Mouse (Mus musculus) embryo, embryonic 10.5 days (tissue): Measurements from ENCODE around the gene Tsc1.

ENCODE experiments used
- DNase-seq: peaks from one replicate; pipeline ENCODE4 v3.0.0-alpha.2; 2015; ENCODE audit warnings: low spot score

Tsc1 gene

DNA sequence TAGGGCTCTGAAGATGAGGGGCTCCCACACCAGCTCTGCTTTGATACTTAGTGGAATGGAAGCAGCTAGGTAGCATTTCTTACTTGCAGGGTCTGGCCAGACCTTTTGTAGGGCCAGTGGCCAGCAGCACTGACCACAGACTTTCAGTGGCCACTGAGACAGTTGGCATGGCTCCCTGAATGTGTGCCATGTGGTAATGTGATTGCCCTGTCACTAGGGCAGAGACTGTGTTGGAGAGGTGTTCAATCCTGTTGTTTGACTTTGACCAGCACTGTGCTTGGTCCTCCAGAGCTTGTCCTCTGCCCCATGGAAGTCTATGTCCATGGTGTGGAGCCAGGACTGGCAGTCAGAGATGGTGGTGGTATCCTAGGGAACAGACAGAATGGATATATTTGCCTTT lies 9.5 kb downstream of the Tsc1 start:
- no peak for DNase-seq

DNA sequence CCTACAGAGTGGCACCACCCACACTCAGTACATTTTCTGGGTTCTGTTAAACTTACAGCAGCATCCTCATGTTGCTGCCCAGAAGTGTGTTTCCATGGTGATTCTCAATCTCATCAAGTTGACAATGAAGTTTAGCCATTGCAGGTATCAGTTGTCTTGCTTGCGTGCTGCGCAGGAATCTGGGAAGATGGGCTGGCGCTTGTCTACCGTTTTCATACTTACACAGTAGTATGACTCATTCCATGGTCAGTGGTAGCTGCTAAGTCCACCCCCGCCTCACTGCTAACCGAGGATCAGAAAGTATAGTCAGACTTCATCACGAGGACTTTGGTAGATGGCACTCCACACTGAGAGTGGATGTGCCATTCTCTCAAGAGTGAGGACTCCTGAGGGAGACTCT lies 12.3 kb downstream of the Tsc1 start:
- no peak for DNase-seq

DNA sequence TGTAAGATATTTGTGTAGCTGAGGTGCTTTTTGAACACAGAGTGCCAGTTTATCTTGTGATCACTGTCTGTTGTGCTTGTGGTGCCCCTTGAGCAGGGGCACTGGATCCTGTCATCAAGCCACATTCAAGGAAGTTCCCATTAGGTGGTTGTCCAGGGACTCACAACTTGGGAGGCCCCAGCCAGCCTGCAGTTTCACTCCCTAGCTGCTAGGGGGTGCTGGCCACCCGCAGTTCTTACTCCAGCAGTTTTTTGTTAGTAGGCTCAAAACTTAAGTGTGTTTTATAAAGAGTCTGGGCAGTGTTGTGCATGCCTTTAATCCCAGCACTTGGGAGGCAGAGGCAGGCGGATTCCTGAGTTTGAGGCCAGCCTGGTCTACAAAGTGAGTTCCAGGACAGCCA lies 13.3 kb downstream of the Tsc1 start:
- peak; percentile 41 for DNase-seq

DNA sequence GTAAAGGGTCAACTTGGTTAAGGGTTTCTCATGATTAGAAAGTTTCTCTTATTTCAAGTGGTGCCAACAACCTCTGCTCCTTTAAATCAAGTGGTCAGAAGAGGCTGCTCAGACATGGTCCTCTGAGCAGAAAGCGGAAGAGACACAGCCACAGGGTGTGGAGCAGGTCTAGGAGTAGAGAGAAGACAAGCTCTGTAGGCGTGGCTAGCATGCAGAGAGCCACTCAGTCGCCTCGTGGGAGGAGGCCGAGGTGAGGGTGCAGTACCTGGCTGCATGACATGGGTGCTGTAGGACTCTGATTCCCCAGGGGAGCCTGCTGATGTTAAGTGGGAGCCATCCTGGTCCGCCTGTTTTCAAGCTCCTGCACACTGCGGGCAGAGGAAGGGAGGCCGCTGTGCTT lies 15.2 kb downstream of the Tsc1 start:
- DNase-seq: no peak

DNA sequence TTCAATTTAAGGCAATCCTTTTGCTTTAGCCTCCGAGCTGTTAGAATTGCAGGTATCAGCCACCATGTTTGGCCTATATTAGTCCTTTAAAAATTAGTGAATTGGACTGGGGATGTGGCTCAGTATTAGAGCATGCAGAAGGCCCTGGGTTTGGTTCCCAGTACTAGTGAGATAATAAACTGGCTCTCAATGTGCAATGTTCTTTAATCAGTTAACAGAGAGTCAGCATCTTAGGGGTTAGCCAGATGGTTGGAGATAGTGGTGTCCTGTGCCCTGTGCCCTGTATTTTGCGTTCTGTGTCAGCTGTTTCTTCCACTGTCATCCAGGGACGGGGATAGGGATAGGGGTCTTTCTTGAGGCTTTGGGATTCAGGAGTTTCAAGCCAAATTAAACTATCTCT lies 21.9 kb downstream of the Tsc1 start:
- DNase-seq: no peak

DNA sequence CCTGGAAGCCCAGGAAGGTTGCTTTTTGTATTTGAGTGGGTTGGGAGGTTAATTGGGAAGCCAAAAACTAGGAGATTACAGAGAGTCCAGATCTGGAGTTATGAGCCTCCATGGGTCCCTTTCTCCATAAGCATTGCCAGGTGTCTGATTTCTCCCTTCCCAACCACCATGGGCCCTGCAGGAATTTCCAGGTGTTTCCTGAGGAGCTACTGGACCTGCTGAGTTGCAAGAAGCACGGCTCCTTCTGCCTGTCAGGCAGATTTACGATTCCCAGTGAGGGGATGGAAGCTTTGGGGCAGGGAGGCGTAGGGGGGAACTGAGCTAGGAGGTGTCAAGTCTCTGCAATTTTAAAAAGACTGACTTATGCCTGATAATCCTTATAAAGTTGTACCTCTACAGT lies 24.8 kb downstream of the Tsc1 start:
- DNase-seq: no peak

DNA sequence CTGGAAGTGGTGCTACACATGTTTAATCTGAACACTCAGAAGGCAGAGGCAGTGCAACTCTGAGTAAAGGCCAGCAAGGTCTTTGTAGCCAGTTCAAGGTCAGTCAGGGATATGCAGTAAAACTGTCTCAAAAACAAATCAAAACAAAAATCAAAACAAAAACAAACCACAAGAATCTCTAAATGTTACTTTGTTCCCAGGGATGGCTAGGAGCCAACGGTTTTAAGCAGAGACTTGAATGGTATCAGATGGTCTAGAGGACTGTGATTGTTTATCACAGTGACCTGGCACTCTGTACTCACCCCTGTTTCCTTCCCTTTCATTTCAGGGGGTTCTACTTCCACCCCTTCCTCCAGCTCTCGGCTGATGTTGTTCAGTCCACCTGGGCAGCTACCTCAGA lies 30.4 kb downstream of the Tsc1 start:
- DNase-seq: no peak

DNA sequence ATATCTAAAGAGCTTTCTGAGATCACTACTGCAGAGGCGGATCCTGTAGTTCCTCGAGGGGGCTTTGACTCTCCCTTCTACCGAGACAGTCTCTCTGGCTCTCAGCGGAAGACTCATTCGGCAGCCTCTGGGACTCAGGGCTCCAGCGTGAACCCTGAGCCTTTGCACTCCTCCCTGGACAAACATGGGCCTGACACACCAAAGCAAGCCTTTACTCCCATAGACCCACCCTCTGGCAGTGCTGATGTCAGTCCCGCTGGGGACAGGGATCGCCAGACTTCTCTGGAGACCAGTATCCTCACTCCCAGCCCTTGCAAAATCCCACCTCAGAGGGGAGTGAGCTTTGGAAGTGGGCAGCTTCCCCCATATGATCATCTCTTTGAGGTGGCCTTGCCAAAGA lies 35.0 kb downstream of the Tsc1 start:
- no peak for DNase-seq

DNA sequence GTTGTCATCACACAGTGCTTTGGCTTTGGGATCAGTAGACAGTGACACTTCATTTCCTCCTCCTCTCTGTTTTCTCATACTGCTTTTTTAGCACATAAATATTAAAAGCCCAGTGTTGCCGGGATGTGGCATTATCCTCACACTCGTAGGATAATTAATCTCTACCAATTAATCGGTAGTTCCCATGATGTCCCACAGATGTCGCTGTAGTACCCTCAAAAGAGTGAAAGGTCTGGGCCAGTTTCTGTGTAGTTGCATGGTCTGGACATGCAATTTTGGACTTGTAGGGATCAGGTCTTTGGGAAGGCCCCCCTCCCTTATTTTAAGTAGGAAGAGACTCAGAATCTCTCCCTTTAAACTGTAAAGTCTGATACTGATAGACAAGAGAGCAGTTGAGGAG lies 39.7 kb downstream of the Tsc1 start:
- DNase-seq: peak; percentile 72

DNA sequence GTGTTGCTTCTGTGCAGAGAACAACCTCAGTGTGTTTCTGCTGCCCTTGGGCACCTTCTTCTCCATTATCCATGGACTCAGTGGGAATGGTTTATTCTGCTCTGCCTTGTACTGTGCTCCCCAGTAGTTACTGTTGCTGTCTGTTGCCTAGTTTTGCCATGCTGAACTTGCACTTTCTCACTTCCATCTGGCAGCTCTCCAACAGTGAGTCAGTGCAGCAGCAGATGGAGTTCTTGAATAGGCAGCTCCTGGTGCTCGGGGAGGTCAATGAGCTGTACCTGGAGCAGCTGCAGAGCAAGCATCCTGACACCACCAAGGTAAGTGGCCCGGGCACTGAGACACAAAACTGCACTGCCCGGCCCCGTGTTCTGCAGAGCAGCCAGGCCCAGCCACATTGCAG lies 40.7 kb downstream of the Tsc1 start:
- no peak for DNase-seq

DNA sequence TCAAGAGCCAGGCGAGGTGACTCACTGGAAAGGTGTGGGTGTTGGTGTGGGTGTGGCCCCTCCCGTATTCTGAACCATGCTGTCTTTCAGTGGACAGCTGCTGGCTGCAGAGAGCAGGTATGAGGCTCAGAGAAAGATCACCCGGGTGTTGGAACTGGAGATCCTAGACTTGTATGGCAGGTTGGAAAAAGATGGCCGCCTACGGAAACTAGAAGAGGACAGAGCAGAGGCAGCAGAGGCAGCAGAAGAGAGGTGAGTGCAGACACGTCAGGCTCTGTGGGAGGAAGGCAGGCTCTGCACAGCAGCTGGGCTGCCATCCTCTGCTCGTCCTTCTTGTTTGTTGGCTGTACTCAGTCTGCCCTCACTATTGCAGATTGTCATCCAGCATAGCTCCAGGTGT lies 44.9 kb downstream of the Tsc1 start:
- no peak for DNase-seq

DNA sequence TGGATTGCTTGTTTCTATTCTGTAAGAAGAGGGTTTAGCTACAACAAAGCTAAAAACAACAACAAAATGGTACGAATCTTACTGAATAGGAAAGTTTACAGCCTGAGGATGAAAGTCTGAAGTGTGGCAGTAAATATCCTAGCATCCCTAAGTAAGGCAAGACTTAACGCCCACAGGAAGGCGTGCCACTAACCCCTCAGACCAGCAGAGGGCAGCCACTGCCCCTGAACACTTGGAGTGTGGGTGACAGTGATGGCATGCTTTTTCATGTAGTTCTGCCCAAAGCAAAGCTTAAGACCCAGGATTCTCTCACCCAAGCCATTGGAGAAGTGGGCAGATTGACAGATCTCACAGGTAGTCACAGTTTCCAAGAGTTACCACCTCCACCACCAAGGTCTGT lies 47.4 kb downstream of the Tsc1 start:
- peak; percentile 67 for DNase-seq

DNA sequence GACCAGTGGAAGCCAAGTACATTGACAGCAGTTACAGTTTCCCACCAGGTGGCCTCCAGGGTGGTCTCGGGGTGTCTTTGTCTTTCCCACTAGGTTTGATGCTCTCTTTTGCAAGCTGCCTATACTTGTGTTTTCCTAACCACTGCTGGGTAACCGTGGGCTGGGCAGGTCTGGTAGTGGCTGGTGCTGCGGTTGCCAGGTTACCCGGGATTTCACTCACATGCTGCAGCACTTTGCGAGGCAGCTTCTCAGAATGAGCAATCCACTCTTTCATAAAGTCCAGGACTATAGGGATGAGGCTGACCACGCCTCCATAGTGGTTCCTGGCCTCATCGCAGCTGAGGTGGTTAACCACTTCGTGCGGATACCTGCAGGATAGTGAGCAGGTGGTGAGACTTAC lies 51.7 kb downstream of the Tsc1 start:
- no peak for DNase-seq

DNA sequence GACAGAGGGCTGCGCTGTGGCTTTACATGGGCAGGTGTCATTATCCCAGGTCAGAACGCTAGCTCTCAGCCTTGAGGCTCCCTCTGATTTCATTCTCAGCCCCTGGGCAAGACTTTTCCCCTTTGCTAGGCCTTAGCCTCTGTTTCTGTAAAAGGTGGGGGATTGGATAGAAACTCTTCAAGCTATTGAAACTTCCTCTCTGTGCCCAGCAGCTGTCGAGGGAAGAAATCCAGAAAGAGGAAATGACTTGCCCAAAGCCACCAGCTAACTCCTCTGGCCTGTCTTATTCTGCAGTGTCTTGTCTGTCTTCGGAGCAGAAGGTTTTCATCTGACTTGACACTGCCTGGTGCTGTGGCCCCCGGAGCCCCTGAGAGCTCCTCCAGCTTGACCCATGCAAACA lies 57.5 kb downstream of the Tsc1 start:
- no peak for DNase-seq

DNA sequence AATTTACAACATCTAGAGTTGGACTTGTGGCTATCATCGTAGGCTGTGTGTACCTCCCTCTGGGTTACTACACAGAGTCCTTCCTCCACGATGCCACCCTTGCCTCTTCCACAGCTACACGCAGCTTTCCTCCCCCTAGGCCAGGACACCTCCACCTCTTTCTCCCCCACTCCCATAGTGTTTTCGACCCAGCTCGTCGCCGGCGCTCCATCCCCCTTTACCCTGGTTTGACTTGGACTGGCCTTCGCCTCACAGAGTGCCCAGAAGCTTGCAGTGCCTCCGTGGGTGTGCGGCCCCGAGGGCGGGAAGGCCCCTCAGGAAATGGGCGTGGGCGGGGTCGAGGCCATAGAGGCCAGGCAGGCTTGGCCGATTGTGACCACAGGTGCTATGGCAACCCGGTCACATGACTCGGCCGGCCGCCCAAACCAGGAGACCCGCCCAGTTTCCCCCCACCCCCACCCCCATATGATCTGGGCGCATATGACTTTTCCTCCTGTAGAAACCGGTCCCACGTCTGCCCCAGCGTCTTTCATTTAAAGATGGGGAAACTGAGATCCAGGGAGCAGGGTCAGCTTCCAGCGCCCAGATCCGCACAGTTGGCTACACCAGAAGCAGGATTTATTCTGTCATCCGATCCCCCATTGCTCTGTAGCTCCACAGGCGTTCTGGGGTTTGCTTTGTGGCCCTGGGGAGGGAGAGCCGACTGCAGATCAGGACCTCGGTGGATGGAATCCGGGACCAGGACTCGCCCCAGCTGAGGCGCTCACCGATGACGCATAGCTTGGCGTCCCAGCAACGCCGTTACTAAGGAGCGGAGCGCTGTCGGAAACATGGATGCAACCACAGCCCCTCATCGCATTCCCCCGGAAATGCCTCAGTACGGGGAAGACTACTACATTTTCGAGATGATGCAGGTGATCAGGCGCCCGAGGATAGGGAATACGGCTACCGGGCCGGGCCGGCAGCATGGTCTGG lies 58.6 kb downstream of the Tsc1 start, which contains the start of the genes Spaca9 and Ak8:
Gene Spaca9, minus strand, starts transcription at position 367 of the 975 bp plus-strand sequence.
Gene Ak8, plus strand, starts transcription at position 804 of the 975 bp plus-strand sequence.
- DNase-seq: peak; percentile 90

DNA sequence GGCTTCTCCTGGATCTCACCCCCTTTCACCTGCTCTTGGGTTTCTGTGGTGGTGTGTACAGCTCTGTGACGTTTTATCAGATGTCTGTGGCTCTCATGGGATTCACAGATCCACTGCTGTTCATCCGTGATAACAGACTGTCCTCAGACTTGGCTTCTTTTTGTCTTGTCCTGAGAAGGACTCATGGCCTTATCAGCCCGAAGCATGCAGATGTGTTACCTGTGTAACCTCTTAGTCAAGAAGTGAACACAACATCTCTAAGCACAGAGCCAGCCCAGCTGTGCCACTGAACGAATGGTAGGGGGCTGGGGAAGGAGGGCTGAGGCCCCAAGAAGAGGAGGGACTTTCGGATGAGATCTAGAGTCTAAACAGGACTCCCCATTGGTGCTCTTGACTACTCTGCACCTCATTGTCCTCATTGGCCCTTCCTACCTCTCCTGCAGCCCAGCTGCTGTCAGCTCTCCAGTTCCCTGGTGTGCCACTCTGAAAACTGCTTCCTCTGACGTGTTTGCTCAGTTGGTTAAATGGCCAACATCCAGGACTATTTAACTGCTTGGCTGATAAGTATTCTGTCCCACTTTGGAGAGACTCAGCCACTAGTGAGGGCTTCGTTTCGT lies 60.7 kb downstream of the Tsc1 start:
- no peak for DNase-seq

DNA sequence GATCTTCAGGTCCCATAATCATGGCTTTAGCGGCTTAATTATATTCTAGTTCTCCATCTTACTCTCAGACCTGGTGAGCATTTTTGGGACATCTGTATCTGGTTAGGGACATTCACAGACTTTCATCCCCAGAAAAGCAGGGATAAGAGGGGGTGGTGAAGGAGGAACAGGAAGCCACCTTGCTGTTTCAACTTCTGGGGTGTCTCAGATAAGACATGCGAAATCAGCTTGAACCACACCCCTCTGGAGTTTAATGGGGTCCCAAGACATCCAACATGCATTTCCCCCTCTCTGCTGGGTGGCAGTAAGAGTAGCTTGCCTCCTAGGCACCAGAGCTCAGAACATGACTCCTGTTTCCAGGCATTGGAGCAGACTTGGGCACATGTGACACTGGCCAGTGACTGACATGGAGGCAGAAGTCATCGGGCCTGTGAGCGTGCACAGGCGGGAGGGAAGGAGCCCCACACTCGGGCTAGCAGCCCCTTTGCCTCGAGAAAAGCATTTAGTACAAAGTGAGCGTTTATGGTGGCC lies 65.1 kb downstream of the Tsc1 start:
- DNase-seq: no peak

DNA sequence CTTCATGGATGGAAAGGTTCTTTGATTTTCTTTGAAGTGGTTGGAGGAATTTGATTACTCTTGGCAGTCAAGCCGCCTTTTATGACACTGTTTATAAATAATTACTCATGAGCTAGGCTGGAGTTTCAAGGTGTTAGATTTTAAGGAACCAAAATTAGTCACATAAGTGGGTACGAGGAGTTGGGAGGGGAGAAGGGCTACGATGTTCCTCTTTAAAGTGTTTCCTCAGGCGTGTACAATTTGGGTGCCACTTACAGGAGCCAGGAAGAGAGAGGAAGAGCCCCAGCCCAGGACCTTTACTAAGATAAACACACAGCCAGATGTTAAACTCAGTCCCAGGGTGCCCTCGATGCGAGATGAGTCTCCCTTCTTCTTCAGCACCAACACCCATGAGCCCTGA lies 65.8 kb downstream of the Tsc1 start:
- no peak for DNase-seq

DNA sequence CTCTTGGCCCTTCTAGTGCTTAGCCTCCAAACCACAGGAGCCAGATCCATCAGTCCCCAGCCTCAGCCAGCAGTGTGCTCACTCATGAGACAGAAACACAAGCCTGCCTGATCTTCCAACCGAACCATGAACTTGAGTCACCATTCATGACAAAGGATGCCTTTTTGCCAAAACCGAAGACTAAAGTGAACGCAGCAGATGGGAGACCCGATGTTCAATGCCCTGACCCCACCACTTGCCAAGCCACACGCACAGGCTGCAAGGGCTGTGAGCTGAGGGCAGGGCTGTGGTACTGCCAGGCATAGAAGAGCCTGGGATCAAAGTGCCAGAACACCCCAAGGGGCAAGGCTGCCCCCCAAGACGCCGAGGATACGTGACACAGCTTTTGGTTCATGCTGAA lies 72.0 kb downstream of the Tsc1 start:
- DNase-seq: no peak

DNA sequence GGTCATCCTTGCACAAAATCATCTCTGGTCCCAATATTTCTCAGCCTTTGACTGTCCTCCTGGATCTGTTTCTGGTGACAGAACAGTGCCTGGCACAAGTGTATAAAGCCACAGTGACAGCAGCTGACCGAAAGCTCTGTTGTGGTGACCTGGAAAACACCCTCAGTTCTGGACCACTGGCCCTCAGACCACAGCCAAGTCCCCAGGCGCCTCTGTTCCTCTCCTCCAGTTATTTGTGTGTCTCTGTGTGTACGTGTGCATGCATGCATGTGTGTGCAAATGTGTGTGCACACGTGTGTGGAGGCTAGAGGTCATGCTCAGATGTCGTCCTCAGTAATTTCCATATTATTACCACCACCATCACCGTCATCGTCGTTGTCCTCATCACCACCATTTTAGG lies 81.4 kb downstream of the Tsc1 start:
- DNase-seq: no peak

DNA sequence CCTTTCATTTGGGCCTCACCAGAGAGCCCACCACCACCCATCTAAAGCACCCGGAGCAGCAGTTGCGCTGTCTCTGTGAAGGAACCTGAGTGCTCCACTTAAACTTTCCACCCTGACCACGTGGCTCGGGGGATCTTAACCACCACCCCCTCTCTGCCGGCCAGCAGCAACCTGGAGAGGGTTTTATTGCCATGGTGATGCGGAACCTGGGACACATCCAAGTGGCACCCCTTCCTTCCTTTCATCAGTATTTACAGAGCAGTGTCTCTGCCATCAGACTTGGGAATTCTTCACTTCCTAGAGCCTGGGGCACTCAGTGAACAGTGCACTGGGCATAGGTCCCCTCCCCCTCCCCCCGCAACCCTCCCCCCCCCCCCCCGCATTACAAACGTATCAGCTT lies 82.9 kb downstream of the Tsc1 start:
- no peak for DNase-seq

DNA sequence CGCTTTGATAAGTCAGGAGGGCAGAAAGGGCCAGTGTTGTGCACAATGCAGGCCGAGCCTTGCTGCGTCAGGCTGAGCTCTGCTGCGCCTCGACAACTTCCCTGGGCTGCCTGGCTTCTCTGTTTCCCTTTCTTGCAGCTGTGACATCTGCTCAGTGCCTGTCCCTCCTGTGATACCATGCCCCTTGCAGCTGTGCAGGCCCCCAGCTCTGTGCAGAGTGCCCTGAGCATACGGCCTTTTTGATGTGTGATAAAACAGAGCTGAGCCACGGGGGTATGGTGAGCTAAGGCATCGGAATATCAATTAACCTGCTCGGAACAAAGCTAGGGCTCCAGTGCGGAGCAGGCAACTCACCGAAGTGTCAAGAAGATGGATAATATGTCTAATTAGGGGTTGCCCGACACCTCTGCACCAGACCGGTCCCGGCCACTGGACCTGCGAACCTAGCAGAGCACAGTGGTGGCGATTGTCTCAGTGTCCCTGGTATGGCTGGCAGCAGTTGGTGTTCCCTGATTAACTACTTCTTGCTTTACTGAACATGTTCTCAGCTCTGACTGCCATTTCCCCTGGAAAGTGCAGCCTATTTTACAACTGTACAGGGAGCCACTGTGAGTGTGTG lies 86.9 kb downstream of the Tsc1 start:
- DNase-seq: peak; percentile 36

DNA sequence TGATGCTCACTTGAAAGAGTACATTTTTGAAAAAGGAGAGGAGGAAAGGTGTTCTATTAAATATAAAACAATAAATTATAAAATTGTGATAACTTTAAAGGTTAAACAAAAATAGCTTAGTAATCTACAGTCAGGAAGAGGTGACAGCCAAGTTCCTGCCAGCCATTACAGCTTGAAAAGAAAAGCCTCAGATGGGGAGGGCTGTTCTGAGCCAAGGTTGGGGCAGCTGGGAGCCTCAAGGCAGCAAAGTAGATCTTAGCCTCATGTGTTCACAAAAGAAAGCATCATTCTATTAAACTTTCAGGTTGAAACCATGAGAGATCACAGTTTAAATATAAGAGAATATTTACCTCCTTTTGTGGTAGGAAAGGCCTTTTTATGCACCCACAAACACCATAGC lies 89.6 kb downstream of the Tsc1 start:
- DNase-seq: no peak
